21 mouse cellular contexts compared by ENCODE assay signal in genomic region chrX:8248542-8249120, GRCm38 (mm10). TPM values are rescaled to one million over a fixed set of nuclear protein-coding genes. Genes with fewer than 3 reads are reported as not detected.
DNase-seq lines count a peak whose midpoint lies in the region; ATAC-seq and TF ChIP-seq lines count a peak whose summit lies in the region.
"Had no signal": no experiment of that assay in that cellular context is flagged by ENCODE, and none has a peak within 500 bp of the region (broad histone marks: within the 10 kb centered on the region; RNA-seq: fewer than 3 reads in every experiment).

No protein-coding gene starts in this region.

- TF ChIP-seq CTCF in lung, embryonic 14.5 days (IDR thresholded peaks at IDR 0.05; ENCODE audit: low read depth): no peak

- ATAC-seq in lung, embryonic 14.5 days (ENCODE audit: insufficient read depth): peak; percentile 41; the same call in 1 of the 2 replicates
- peak; percentile 51 for ATAC-seq in lung, embryonic 16.5 days (ENCODE audit: low read depth)
- ATAC-seq: forebrain, embryonic 13.5 days; forebrain, embryonic 15.5 days had no signal

- DNase-seq in lung, embryonic 14.5 days: peak; percentile 63
- DNase-seq in lung, adult 18-20 months: no peak
- no peak for DNase-seq in lung, postnatal 36 days
- DNase-seq in lung, postnatal 10 days: peak; percentile 71
- DNase-seq in lung, postnatal 14 days: no peak
- no peak for DNase-seq in cerebellum, postnatal 4 days (ENCODE audit: low spot score in 2 of 2)
- DNase-seq: adrenal gland, adult 2 months; adrenal gland, postnatal 10 days; adrenal gland, postnatal 25 days; cerebellum, adult 11 months; cerebellum, adult 18-20 months; cerebellum, adult 8-10 months; cerebellum, adult 9-11 months; cerebellum, postnatal 14 days; cerebellum, postnatal 36 days had no signal

- WGBS in lung, embryonic 14.5 days: 51% methylated on average over 8 of the region's 8 CpGs
- 59% methylated on average over 8 of the region's 8 CpGs for WGBS in lung, embryonic 16.5 days

- no peak overlapping the region for H3K4me2 ChIP-seq in lung, embryonic 14.5 days
- H3K4me2 ChIP-seq in lung, embryonic 16.5 days (ENCODE audit: low read depth, low read length): no peak overlapping the region
- H3K4me2 ChIP-seq: embryonic facial prominence, embryonic 12.5 days; forebrain, embryonic 13.5 days; forebrain, embryonic 15.5 days had no signal

- H3K9ac ChIP-seq in lung, embryonic 14.5 days: no peak overlapping the region
- no peak overlapping the region for H3K9ac ChIP-seq in lung, embryonic 16.5 days (ENCODE audit: low read length)
- H3K9ac ChIP-seq: embryonic facial prominence, embryonic 12.5 days; forebrain, embryonic 13.5 days; forebrain, embryonic 15.5 days had no signal

- H3K27ac ChIP-seq in lung, embryonic 14.5 days (ENCODE audit: low read depth): no peak overlapping the region
- peak overlapping the region; percentile 1; the same call in 1 of the 2 replicates for H3K27ac ChIP-seq in lung, embryonic 16.5 days (ENCODE audit: low read length)
- H3K27ac ChIP-seq: embryonic facial prominence, embryonic 10.5 days; embryonic facial prominence, embryonic 12.5 days; forebrain, embryonic 13.5 days; forebrain, embryonic 15.5 days had no signal

- no peak overlapping the region for H3K4me3 ChIP-seq in lung, embryonic 14.5 days (ENCODE audit: low read depth, low read length)
- no peak overlapping the region for H3K4me3 ChIP-seq in lung, embryonic 16.5 days (ENCODE audit: low read length)
- H3K4me3 ChIP-seq: embryonic facial prominence, embryonic 10.5 days; embryonic facial prominence, embryonic 12.5 days; forebrain, embryonic 13.5 days; forebrain, embryonic 15.5 days had no signal

- H3K36me3 ChIP-seq in lung, embryonic 14.5 days (ENCODE audit: insufficient read depth): peaks cover 23% of the 10 kb centered on the region; the same call in 1 of the 2 replicates
- H3K36me3 ChIP-seq in lung, embryonic 16.5 days (ENCODE audit: control insufficient read depth, insufficient read depth, low read length): peaks cover 3% of the 10 kb centered on the region; the same call in 1 of the 2 replicates

- H3K9me3 ChIP-seq in lung, embryonic 14.5 days (ENCODE audit: low read depth, low read length): no peaks in the 10 kb centered on the region
- H3K9me3 ChIP-seq in lung, embryonic 16.5 days (ENCODE audit: control insufficient read depth, low read length): no peaks in the 10 kb centered on the region
- H3K9me3 ChIP-seq: embryonic facial prominence, embryonic 10.5 days; embryonic facial prominence, embryonic 12.5 days; forebrain, embryonic 13.5 days; forebrain, embryonic 15.5 days had no signal

- no peaks in the 10 kb centered on the region for H3K4me1 ChIP-seq in lung, embryonic 14.5 days (ENCODE audit: insufficient read depth)
- peaks cover 7% of the 10 kb centered on the region; the same call in 1 of the 2 replicates for H3K4me1 ChIP-seq in lung, embryonic 16.5 days (replicated peaks; ENCODE audit: control insufficient read depth, insufficient read depth, low read length)
- H3K4me1 ChIP-seq: embryonic facial prominence, embryonic 10.5 days; embryonic facial prominence, embryonic 12.5 days had no signal

- H3K27me3 ChIP-seq in lung, embryonic 14.5 days (ENCODE audit: insufficient read depth, low read length): no peaks in the 10 kb centered on the region
- no peaks in the 10 kb centered on the region for H3K27me3 ChIP-seq in lung, embryonic 16.5 days (ENCODE audit: control insufficient read depth, insufficient read depth, low read depth, low read length)
- H3K27me3 ChIP-seq: embryonic facial prominence, embryonic 12.5 days; forebrain, embryonic 13.5 days; forebrain, embryonic 15.5 days had no signal

RNA-seq across cellular contexts. Expression of gene Ftsj1, which starts 3.6 kb away (rescaled TPM):
- polyA plus RNA-seq in lung, embryonic 14.5 days (2014; fragmentation: Nextera tagmentation; extraction: Ambion mirVana): 52.9 and 53.7 TPM in 2 replicates
- polyA plus RNA-seq in lung, embryonic 16.5 days (2015; fragmentation: Nextera tagmentation; extraction: Ambion mirVana): 48.9 and 53.2 TPM in 2 replicates

RNA-seq across cellular contexts. Expression of gene Slc38a5, which starts 22.3 kb away (rescaled TPM):
- polyA plus RNA-seq in lung, embryonic 14.5 days (2014; fragmentation: Nextera tagmentation; extraction: Ambion mirVana): 92.9 and 105 TPM in 2 replicates
- polyA plus RNA-seq in lung, embryonic 16.5 days (2015; fragmentation: Nextera tagmentation; extraction: Ambion mirVana): 101 and 104 TPM in 2 replicates
- polyA plus RNA-seq: C2C12 had no signal

RNA-seq across cellular contexts. Expression of gene Porcn, which starts 42.3 kb away (rescaled TPM):
- polyA plus RNA-seq in lung, embryonic 14.5 days (2014; fragmentation: Nextera tagmentation; extraction: Ambion mirVana): 10.4 and 10.6 TPM in 2 replicates
- polyA plus RNA-seq in lung, embryonic 16.5 days (2015; fragmentation: Nextera tagmentation; extraction: Ambion mirVana): 12.9 and 14.4 TPM in 2 replicates

RNA-seq across cellular contexts. Expression of gene Ebp, which starts 55.3 kb away (rescaled TPM):
- 29.5 and 30.5 TPM in 2 replicates for polyA plus RNA-seq in lung, embryonic 14.5 days (2014; fragmentation: Nextera tagmentation; extraction: Ambion mirVana)
- polyA plus RNA-seq in lung, embryonic 16.5 days (2015; fragmentation: Nextera tagmentation; extraction: Ambion mirVana): 40.8 and 41.9 TPM in 2 replicates

Comparison
In these comparisons a context has a peak if more than half of its experiments do, and no peak if none do; other contexts are left out.
1. DNase-seq: peak in lung, embryonic 14.5 days (single experiment) and lung, postnatal 10 days (single experiment); none in lung, adult 18-20 months (0 of 2), lung, postnatal 36 days (single experiment), lung, postnatal 14 days (single experiment) and cerebellum, postnatal 4 days (0 of 2).